Mouse (Mus musculus): ENCODE measurements at regions not wholly inside any gene's neighbourhood (a gene's known extent, or its start where the extent isn't known, plus 50 kb on each side); places are given as distances from the start of the nearest gene placed in this dataset.

DNA sequence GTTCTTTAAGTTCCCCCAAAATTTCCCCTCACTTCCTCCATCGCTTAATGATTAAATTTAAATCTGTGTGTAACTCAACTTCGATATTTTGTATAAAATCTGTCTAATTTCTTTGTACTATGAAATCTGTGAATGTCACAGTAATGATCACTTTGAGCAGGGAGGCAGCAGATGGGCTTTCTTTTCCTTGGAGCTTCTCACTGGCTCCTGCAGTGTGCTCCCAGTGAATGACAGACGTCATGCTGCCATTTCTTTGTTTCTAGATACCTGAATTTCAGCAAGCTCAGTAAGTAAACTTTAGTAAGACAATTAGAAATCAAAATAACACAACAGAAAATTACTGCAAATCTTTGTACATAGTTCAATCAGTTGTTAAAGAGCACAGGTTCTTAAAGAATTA lies 102.3 kb upstream of the Tmeff2 start:
- TF ChIP-seq CTCF (IDR thresholded peaks at IDR 0.05): no peak
- TF ChIP-seq EP300 (IDR thresholded peaks at IDR 0.05): no peak
